Comparison of ENCODE assay signal across 5 mouse cellular contexts in the genomic region with DNA sequence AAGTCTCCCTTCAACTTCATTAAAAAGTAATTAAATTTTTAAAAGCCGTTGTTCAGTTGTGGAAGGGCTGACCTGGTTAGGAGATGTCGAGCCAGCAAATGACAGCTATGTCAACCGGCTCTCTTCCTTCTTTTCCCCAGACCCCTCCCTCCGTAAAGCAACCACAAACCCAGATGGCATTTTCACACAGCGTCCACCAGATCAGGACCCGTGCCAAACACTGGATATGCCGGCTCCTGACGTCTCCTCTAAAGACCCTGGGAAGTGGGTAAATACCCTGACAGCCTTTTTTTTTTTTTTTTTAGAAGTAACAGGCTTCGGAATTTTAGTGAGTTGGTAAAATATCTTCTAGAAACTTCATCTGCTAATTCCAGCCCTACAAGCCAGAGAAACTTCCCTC.
"Had no signal": no experiment of that assay in that cellular context is flagged by ENCODE, and none has a peak within 500 bp of the region (broad histone marks: within the 10 kb centered on the region; RNA-seq: fewer than 3 reads in every experiment).

No protein-coding gene starts in this region.

- ATAC-seq: intestine, postnatal 0 days had no signal

- DNase-seq: gastrocnemius, postnatal 14 days; gastrocnemius, postnatal 36 days; kidney, postnatal 10 days; kidney, postnatal 25 days had no signal
